Mouse (Mus musculus) adrenal gland, adult 2 months (tissue): ENCODE measurements around the gene Cpeb3. TPM values are rescaled to one million over a fixed set of nuclear protein-coding genes. Genes with fewer than 3 reads are reported as not detected.
"Not testable (repeated sequence)": the region's sequence is repeated elsewhere in the genome, so short reads cannot be mapped to it uniquely, and the experiment has no call there.

ENCODE experiments used
- DNase-seq: peaks from one replicate; pipeline ENCODE4 v3.0.0; 2021
- long read RNA-seq: library from polyadenylated mRNA; stranded (forward); transcript quantifications from one replicate; pipeline ENCODE4 v2.0.0, GENCODE M21; 2021
- polyA plus RNA-seq: library from polyadenylated mRNA; depleted of rRNA; stranded (reverse); fragments of >200 nt; gene quantifications from 2 replicates; pipeline ENCODE4 v1.2.3, GENCODE M21; 2012; rRNA removed
- total RNA-seq, 2 experiments: library from RNA; stranded (reverse); gene quantifications; 2 replicates each; pipeline ENCODE4 v1.2.3; 2021

The Cpeb3 gene
- total RNA-seq, result 10 to 100 TPM; 17.0 to 17.2 TPM
- 26.4 and 31.4 TPM in 2 replicates for polyA plus RNA-seq
- long read RNA-seq, partial matches to known transcripts, result 0 of 1 reads
- long read RNA-seq, other reads (novel, unspliced or antisense), result 1 of 1 reads

GRCm38 (mm10) chr19:37208176-37208755, at the start of gene Cpeb3:
Gene Cpeb3 (minus strand): TSS chr19:37208601.
- DNase-seq, result peak; percentile 53

GRCm38 (mm10) chr19:37255321-37255720, 46.9 kb upstream of the Cpeb3 start:
- no peak for DNase-seq

- DNase-seq, result no peak
Measured at GRCm38 (mm10) chr19:37252104-37252503, 43.7 kb upstream of the Cpeb3 start.

- no peak for DNase-seq
Measured at GRCm38 (mm10) chr19:37248199-37248598, 39.8 kb upstream of the Cpeb3 start.

GRCm38 (mm10) chr19:37246859-37247258, 38.5 kb upstream of the Cpeb3 start:
- DNase-seq, result peak; percentile 47

DNA sequence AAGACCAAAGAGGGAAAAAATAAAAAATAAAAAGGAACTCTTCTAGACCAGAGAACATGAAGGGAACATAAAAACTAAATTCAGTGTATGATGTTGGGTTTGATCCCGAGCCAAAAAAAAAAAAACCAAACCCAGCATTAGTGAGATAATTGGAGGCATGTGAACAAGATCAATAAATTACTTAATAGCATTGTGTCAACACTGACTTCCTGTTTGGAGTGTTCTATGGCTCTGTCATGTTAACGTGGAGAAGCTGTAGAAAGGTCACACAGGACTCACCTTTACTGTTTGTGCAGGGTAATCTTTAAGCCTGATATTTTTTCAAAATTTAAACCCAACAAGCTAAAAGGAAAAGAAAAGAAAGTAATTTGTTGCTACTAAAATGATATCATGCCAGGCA, 34.3 kb upstream of the Cpeb3 start:
- DNase-seq, result no peak

DNA sequence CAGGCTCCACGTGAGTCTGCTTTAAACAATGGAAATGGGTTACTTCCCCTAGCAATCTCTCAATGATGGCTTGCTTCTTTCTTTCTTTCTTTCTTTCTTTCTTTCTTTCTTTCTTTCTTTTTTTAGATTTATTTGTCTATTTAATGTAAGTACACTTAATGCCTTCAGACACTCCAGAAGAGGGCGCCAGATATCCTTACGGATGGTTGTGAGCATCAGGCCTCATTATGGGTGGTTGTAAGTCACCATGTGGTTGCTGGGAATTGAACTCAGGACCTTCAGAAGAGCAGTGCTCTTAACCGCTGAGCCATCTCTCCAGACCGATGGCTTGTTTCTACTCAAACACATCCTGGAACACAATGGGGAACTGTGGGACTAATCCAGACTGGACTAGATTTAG, 32.8 kb upstream of the Cpeb3 start:
- no peak for DNase-seq

DNA sequence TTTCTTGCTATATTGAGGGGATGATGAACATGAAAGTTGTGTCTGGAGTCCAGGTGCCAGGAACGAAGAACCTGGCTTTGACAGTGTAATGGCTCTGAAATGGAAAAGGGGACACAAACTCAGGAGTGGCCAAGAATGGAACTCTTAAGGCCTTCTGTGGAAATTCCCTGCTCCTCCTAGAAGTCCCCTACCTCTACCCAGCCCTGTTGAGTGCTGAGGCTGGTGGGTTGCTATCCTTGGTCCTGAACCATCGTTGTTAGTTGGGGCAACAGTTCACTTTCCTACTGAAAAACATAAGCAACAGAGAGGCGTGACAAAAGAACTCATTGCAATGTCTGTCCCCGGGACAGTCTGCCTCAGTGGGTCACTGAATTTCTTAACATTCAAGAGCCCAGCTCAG, 30.7 kb upstream of the Cpeb3 start:
- no peak for DNase-seq

GRCm38 (mm10) chr19:37238651-37239050, 30.2 kb upstream of the Cpeb3 start:
- DNase-seq, result no peak

DNA sequence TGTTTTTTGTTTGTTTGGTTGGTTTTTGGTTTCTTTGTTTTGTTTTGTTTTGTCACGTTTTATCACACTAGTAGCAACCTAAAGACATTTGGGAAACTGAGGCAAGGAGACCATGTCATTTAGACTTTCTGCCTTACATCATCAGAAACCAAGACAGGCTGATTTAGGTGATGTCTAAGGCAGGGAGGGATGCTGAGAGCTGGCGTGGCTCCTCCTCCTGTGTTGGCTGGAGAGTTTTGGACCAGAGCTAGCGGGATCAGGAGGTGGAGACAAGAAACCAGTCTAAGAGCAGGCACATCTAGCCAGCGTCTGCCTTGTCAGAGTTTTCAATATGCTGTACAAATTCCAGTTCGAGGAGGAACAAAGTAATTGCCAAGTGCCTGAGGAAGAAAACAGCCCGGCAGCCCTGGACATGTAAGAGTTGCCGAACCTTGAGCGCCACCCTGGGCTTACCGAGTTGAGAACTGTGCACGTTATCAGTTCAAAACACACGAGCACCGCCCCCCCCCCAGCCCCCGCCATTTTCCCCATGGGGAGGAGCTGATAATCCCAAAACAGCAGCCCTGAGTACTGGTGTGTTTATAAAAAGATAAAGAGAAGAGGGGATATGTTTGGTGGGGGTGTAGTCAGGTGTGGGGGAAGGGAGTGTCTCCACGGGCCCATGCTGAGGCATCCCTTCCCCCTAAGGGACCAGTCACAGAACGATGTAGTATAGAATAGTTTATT, 29.5 kb upstream of the Cpeb3 start:
- no peak for DNase-seq

DNA sequence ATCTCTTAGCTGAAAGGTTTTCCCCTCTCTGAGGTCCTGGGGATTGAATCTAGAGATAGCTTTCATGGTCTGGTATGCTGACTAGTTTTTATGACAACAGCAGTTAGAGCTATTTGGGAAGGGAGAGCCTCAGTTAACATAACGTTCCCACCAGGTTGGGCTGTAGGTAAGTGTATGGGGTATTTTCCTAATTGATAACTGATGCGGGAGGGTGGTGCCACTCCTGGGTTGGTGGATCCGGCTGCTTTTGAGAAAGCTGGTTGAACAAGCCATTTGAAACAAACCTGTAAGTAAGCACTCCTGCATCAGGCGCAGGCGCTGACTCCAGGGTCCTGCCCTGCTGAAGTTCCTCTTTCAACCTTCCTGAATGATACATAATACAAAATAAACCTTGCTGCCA, 28.9 kb upstream of the Cpeb3 start:
- no peak for DNase-seq

DNA sequence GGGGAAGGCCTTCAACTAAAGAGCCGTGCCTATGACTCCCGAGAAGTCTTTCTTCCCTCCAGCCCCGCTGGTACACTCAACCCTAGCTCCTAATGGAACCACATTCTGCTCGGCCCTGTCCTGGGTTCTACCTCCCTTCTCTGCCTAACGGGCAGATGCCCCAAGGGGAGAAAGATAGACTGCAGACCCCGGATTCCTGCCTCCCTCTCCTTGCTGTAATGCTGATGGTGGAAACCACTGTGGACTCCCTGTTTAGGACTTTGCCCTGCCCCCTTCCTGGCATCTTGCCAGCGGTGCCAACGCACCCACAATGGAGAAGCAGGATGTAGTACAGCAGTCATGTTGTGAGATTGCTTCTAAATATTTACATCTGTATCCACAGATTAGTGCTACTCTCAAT, 27.4 kb upstream of the Cpeb3 start:
- no peak for DNase-seq

- DNase-seq, result peak; percentile 13
Measured at GRCm38 (mm10) chr19:37233561-37234539, 25.4 kb upstream of the Cpeb3 start.

- not testable (repeated sequence) for DNase-seq
Measured at GRCm38 (mm10) chr19:37232598-37232997, 24.2 kb upstream of the Cpeb3 start.

DNA sequence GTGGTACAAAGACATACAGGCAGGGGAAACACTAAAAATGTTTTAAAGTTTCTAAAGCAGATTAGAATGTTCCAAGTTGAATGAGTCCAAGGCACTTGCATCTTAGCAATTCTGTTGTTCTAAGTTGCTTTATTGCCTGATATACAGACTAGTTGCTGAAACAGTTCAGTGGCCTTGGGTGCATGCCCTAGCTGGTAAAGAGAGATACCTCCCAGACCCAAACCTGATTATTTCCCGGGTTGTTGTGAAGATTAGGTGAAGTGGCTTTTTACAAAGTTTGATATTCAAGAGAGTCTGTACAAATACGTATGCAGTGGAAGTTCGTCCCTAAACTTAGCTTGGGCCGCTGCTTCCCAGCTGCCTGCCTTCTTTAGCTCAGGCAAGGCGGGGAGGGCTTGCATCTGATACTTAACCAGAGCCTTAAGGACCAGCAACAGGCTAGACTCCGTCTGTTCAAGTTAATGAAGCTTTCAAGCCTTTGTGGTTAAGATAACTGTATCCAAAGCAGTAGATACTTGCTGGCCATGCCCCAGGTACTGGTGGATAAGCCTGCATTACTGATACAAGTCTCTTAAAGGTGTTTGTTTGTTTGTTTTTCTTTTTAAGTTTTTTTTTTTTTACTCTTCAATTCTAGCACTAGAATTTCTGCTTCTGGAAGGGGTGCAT, 16.9 kb upstream of the Cpeb3 start:
- DNase-seq, result no peak

DNA sequence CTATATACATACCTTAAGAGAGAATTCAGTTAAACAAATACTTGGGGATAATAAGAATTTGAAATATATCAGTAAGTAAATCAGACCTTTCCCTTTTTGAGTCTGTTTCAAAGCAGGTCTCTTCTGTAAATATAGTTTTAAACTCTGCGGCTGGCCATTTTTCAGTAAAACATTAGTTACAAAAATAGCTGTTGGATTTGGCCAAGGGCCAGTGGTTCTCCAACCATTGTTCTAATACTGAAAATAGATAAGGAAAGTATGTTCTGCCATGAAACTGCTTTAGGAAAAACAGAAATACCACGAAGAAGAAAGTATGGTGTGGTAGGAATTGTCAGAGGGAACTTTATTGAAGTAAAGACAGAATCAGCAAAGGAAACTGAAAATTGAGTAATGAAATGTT, 6.3 kb upstream of the Cpeb3 start:
- no peak for DNase-seq

- DNase-seq, result no peak
Measured at GRCm38 (mm10) chr19:37211416-37211815, 3.0 kb upstream of the Cpeb3 start.

GRCm38 (mm10) chr19:37210457-37210856, 2.1 kb upstream of the Cpeb3 start:
- DNase-seq, result no peak

DNA sequence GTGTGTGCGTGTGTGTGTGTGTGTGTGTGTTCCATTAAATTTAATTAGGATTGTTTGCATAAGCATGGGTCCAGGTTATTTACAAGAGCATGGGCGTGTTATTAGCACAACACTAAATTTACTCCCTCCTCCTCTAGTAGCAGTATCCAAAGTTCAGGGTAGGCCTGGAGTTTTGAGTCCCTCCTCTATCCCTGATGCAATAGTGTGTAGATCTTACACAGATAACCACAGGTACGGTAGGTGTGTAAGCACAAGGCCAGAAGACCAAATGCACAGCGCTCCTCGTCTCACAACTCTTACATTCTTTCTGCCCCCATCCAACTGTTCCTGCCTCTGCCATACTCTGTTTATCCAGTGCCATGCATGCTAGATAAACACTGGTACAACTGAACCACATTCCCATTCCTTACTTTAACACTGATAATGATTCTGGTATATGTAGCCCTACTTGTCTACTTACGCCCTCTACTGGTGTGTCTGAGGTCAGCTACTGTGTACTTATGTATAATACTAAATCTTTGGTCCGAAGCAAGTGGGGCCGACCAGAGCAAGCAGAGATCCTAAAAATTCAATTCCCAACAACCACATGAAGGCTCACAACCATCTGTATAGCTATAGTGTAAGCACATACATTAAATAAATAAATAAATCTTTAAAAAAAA, 1.2 kb upstream of the Cpeb3 start:
- DNase-seq, result no peak

DNA sequence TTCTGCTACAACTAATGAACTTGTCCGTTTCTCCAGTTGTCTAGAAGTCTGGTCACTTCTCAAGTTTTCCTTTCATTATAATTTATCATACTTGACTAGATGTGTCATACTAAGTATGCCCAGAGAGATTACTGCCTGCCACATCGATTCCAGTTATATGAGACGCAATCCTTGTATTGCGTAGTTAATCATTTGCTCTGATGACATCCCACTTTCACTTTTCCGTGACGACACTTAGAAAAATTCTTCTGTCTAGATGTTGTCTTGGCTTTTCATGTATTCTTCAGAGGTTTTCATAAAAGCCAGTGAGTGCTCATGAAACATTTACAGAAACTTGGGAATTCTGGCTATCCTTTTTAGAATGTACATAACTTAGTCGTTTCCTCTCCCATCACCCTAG, 585 bp upstream of the Cpeb3 start:
- peak; percentile 7 for DNase-seq
